Mouse (Mus musculus) ES-Bruce4 (cell line): ENCODE measurements around the gene Tpt1. TPM values are rescaled to one million over a fixed set of nuclear protein-coding genes. Genes with fewer than 3 reads are reported as not detected.

Source experiments
- H3K27ac ChIP-seq: 2 replicates; pipeline ENCODE4 v1.5.1; 2012; ENCODE audit warnings: low read length, inconsistent platforms; ENCODE audit not compliant: insufficient read depth
- H3K27me3 ChIP-seq: 2 replicates; pipeline ENCODE4 v1.6.1; 2012; ENCODE audit warnings: mild to moderate bottlenecking, low read length, inconsistent platforms; ENCODE audit not compliant: control insufficient read depth, poor library complexity, insufficient read depth, severe bottlenecking
- H3K36me3 ChIP-seq: 2 replicates; pipeline ENCODE4 v1.6.1; 2012; ENCODE audit warnings: inconsistent platforms, mild to moderate bottlenecking, low read length, moderate library complexity; ENCODE audit not compliant: control insufficient read depth, poor library complexity, insufficient read depth, severe bottlenecking
- H3K4me1 ChIP-seq: one replicate; pipeline ENCODE4 v1.8.1; 2011; ENCODE audit warnings: low read length; ENCODE audit not compliant: control insufficient read depth, insufficient read depth
- H3K4me3 ChIP-seq: 2 replicates; pipeline ENCODE4 v1.5.1; 2011; ENCODE audit warnings: low read depth, mild to moderate bottlenecking, low read length
- H3K9ac ChIP-seq: 2 replicates; pipeline ENCODE4 v1.6.1; 2012; ENCODE audit warnings: low read depth, mild to moderate bottlenecking, inconsistent platforms; ENCODE audit not compliant: poor library complexity, severe bottlenecking
- H3K9me3 ChIP-seq: replicated peaks from 2 replicates; pipeline ENCODE4 v1.6.1; 2012; ENCODE audit warnings: mild to moderate bottlenecking, low read length, inconsistent platforms; ENCODE audit not compliant: control insufficient read depth, poor library complexity, insufficient read depth, severe bottlenecking
- CTCF ChIP-seq: IDR thresholded peaks from one replicate; pipeline ENCODE4 v1.8.1; 2011; ENCODE audit warnings: low read depth, low read length
- EP300 ChIP-seq: IDR thresholded peaks from 2 replicates; pipeline ENCODE4 v1.6.1; 2011; ENCODE audit warnings: low read depth, low read length; ENCODE audit not compliant: insufficient read depth
- POLR2A ChIP-seq: IDR thresholded peaks from one replicate; pipeline ENCODE4 v1.8.1; 2011; ENCODE audit warnings: low read length; ENCODE audit not compliant: insufficient read depth
- polyA plus RNA-seq: library from polyadenylated mRNA; stranded (reverse); fragments of >200 nt; gene quantifications from 2 replicates; pipeline ENCODE4 v1.2.4, GENCODE M21; 2011; ENCODE audit warnings: low read depth; ENCODE audit not compliant: missing spikeins, insufficient read depth, insufficient read length

Tpt1 gene
- polyA plus RNA-seq, 1 experiment: 3,539 TPM

- H3K36me3 ChIP-seq: no peaks in the 10 kb centered on the region
- no peak overlapping the region for H3K27ac ChIP-seq
- TF ChIP-seq CTCF (peak; percentile 25), EP300 (no peak), POLR2A (no peak)
- peak overlapping the region; percentile 34; the same call in 1 of the 2 replicates for H3K4me3 ChIP-seq
- H3K4me1 ChIP-seq: no peaks in the 10 kb centered on the region
- H3K9me3 ChIP-seq: no peaks in the 10 kb centered on the region
- H3K27me3 ChIP-seq: no peaks in the 10 kb centered on the region
- H3K9ac ChIP-seq: 0 out of 2 replicates have a peak overlapping the region, but pooled peaks have one; percentile 4
These were observed 25.7 kb downstream of the Tpt1 start for GRCm38 (mm10) chr14:75870631-75871030.

- Histone ChIP-seq H3K4me1 (no peaks in the 10 kb centered on the region), H3K27ac (no peak overlapping the region), H3K9ac (no peak overlapping the region), H3K27me3 (no peaks in the 10 kb centered on the region), H3K4me3 (no peak overlapping the region), H3K9me3 (no peaks in the 10 kb centered on the region), H3K36me3 (no peaks in the 10 kb centered on the region)
- no peak for TF ChIP-seq EP300
- TF ChIP-seq POLR2A: no peak
- TF ChIP-seq CTCF: no peak
These were observed 26.2 kb downstream of the Tpt1 start for GRCm38 (mm10) chr14:75871111-75871510.

DNA sequence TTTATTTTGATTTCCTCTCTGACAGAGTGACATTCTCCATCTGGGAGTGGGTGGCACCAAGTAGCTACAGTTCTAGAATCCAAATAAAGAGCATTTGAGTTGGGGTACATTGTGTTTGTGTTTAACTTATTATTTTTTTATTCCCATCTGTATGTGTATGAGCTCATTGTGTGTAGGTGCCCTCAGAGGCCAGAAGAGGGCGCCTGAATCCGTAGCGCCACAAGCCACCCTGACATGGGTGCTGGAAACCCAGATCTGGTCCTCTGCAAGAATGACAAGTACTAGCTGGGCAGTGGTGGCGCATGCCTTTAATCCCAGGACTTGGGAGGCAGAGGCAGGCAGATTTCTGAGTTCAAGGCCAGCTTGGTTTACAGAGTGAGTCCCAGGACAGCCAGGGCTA is 26.9 kb downstream of the Tpt1 start:
- no peak overlapping the region for H3K4me3 ChIP-seq
- no peaks in the 10 kb centered on the region for H3K9me3 ChIP-seq
- H3K9ac ChIP-seq: no peak overlapping the region
- TF ChIP-seq EP300 (no peak), CTCF (peak; percentile 57), POLR2A (no peak)
- H3K27ac ChIP-seq: no peak overlapping the region
- H3K4me1 ChIP-seq: no peaks in the 10 kb centered on the region
- H3K36me3 ChIP-seq: no peaks in the 10 kb centered on the region
- H3K27me3 ChIP-seq: no peaks in the 10 kb centered on the region

GRCm38 (mm10) chr14:75873612-75874011 is 28.7 kb downstream of the Tpt1 start:
- H3K36me3 ChIP-seq: no peaks in the 10 kb centered on the region
- H3K9me3 ChIP-seq: no peaks in the 10 kb centered on the region
- H3K27ac ChIP-seq: no peak overlapping the region
- TF ChIP-seq CTCF (no peak), POLR2A (no peak), EP300 (no peak)
- H3K4me1 ChIP-seq: no peaks in the 10 kb centered on the region
- no peak overlapping the region for H3K4me3 ChIP-seq
- H3K27me3 ChIP-seq: no peaks in the 10 kb centered on the region
- no peak overlapping the region for H3K9ac ChIP-seq

- TF ChIP-seq EP300 (0 out of 2 replicates have a peak, but pooled peaks have one; percentile 20), CTCF (peak; percentile 71), POLR2A (no peak)
- no peak overlapping the region for H3K4me3 ChIP-seq
- H3K9ac ChIP-seq: no peak overlapping the region
- H3K27ac ChIP-seq: no peak overlapping the region
- H3K27me3 ChIP-seq: no peaks in the 10 kb centered on the region
- H3K9me3 ChIP-seq: no peaks in the 10 kb centered on the region
- no peaks in the 10 kb centered on the region for H3K4me1 ChIP-seq
- H3K36me3 ChIP-seq: no peaks in the 10 kb centered on the region
These were observed 31.6 kb downstream of the Tpt1 start for GRCm38 (mm10) chr14:75876320-75877043.

GRCm38 (mm10) chr14:75877297-75877696 is 32.4 kb downstream of the Tpt1 start:
- Histone ChIP-seq H3K27ac (no peak overlapping the region), H3K9me3 (no peaks in the 10 kb centered on the region), H3K4me3 (no peak overlapping the region), H3K4me1 (peaks cover under 1% of the 10 kb centered on the region), H3K27me3 (no peaks in the 10 kb centered on the region), H3K9ac (no peak overlapping the region), H3K36me3 (no peaks in the 10 kb centered on the region)
- no peak for TF ChIP-seq EP300
- no peak for TF ChIP-seq POLR2A
- TF ChIP-seq CTCF: no peak
